In genomic region chrX:95738253-95738652, GRCm38 (mm10) we compare ENCODE assay signal across 8 mouse cellular contexts. TPM values are rescaled to one million over a fixed set of nuclear protein-coding genes. Genes with fewer than 3 reads are reported as not detected.
DNase-seq lines count a peak whose midpoint lies in the region; ATAC-seq and TF ChIP-seq lines count a peak whose summit lies in the region.

No protein-coding gene starts in this region.

- H3K79me2 ChIP-seq in CH12.LX (replicated peaks; ENCODE audit: control insufficient read depth, extremely low read depth, insufficient read depth, poor library complexity, severe bottlenecking), result no peaks in the 10 kb centered on the region

- TF ChIP-seq CTCF in liver, embryonic 14.5 days (IDR thresholded peaks at IDR 0.05; ENCODE audit: low read depth), result peak; percentile 24; the same call in 1 of the 2 replicates
- TF ChIP-seq CTCF in CH12.LX (conservative IDR thresholded peaks at IDR 0.05 in 1 of 2, IDR thresholded peaks at IDR 0.05 in 1 of 2; ENCODE audit: low read depth in 2 of 2, low read length in 2 of 2), result peak in 1 of 2 experiments; percentile 55; a peak in 3 of 4 replicates

- peak; percentile 3 for DNase-seq in gastrocnemius, adult 18-20 months (ENCODE audit: low spot score)
- DNase-seq in gastrocnemius, postnatal 36 days, result no peak
- peak in 1 of 3 experiments; percentile 0 for DNase-seq in liver, embryonic 14.5 days (ENCODE audit: low read depth in 3 of 3, low spot score in 3 of 3)
- no peak for DNase-seq in liver
- peak; percentile 2 for DNase-seq in CH12.LX (ENCODE audit: extremely low read depth)
- peak; percentile 2 for DNase-seq in forelimb bud, embryonic 11.5 days (ENCODE audit: low read depth, low spot score)
- DNase-seq in layer of hippocampus, adult 9-10 months (ENCODE audit: low spot score), result no peak
- no peak for DNase-seq in ovary, postnatal 10 days (ENCODE audit: low spot score)

- in situ Hi-C loops in CH12.LX (cut with MboI; ENCODE audit: low pct_ligation_motif_present, low pct_unique_long_range_greater_than_20kb, low sequenced_read_pairs), result no loop called here

- H3K27me3 ChIP-seq in liver, embryonic 14.5 days (ENCODE audit: control insufficient read depth, insufficient read depth, low read length), result no peaks in the 10 kb centered on the region
- no peaks in the 10 kb centered on the region for H3K27me3 ChIP-seq in CH12.LX (replicated peaks)

- H3K27ac ChIP-seq in liver, embryonic 14.5 days, result no peak overlapping the region
- H3K27ac ChIP-seq in CH12.LX (ENCODE audit: insufficient read depth, low read depth), result no peak overlapping the region

- ATAC-seq in liver, embryonic 14.5 days (ENCODE audit: insufficient read depth), result no peak

- dilution Hi-C loops in CH12.LX (cut with MboI; ENCODE audit: extremely low pct_ligation_motif_present, extremely low pct_unique_long_range_greater_than_20kb, low sequenced_read_pairs), result no loop called here

- no peak overlapping the region for H3K4me2 ChIP-seq in liver, embryonic 14.5 days (ENCODE audit: low read depth)
- no peak overlapping the region for H3K4me2 ChIP-seq in CH12.LX (ENCODE audit: insufficient read depth, low read depth, poor library complexity, severe bottlenecking)

- H3K4me3 ChIP-seq in liver, embryonic 14.5 days (ENCODE audit: insufficient read depth in 1 of 2, low read depth in 2 of 2, low read length in 2 of 2), result no peak overlapping the region
- H3K4me3 ChIP-seq in CH12.LX (replicated peaks in 1 of 3; ENCODE audit: low read depth in 2 of 3, low read length in 2 of 3, poor library complexity in 1 of 3), result no peak overlapping the region

- H3K9me3 ChIP-seq in liver, embryonic 14.5 days (ENCODE audit: control insufficient read depth, low read length), result no peaks in the 10 kb centered on the region
- H3K9me3 ChIP-seq in CH12.LX (replicated peaks; ENCODE audit: low read length), result no peaks in the 10 kb centered on the region

- TF ChIP-seq POLR2A in CH12.LX (IDR thresholded peaks at IDR 0.05; ENCODE audit: low read depth, low read length), result no peak

- TF ChIP-seq EP300 in liver, embryonic 14.5 days (IDR thresholded peaks at IDR 0.05; ENCODE audit: low read depth), result no peak
- TF ChIP-seq EP300 in CH12.LX (IDR thresholded peaks at IDR 0.05; ENCODE audit: low read length), result no peak

- intact Hi-C loops in gastrocnemius, postnatal 36 days (cut with DNase I), result loop anchor here (10.0 kb wide), 1 partner anchor 363 kb away; no protein-coding TSS in a partner anchor

- WGBS in liver, embryonic 14.5 days (ENCODE audit: insufficient replicate concordance), result 29% methylated on average over 2 of the region's 2 CpGs

- TF ChIP-seq RAD21 in CH12.LX (IDR thresholded peaks at IDR 0.05; ENCODE audit: low read depth, low read length), result peak; percentile 40

- no peaks in the 10 kb centered on the region for H3K36me3 ChIP-seq in liver, embryonic 14.5 days (replicated peaks; ENCODE audit: control insufficient read depth, insufficient read depth, low read depth)
- no peaks in the 10 kb centered on the region for H3K36me3 ChIP-seq in CH12.LX (replicated peaks in 1 of 2; ENCODE audit: control insufficient read depth in 1 of 2, insufficient read depth in 1 of 2, low read length in 1 of 2)

- no peaks in the 10 kb centered on the region for H3K4me1 ChIP-seq in liver, embryonic 14.5 days (replicated peaks; ENCODE audit: control insufficient read depth in 2 of 2, insufficient read depth in 2 of 2, low read length in 1 of 2)
- no peaks in the 10 kb centered on the region for H3K4me1 ChIP-seq in CH12.LX (ENCODE audit: control insufficient read depth in 1 of 2, insufficient read depth in 2 of 2)

- no peak overlapping the region for H3K9ac ChIP-seq in liver, embryonic 14.5 days (replicated peaks)
- no peak overlapping the region for H3K9ac ChIP-seq in CH12.LX (ENCODE audit: insufficient read depth, low read depth)

TF ChIP-seq in CH12.LX, 34 proteins besides CTCF, POLR2A, EP300 and RAD21:
- TF ChIP-seq PAX5 (IDR thresholded peaks at IDR 0.05; ENCODE audit: low read length) (no peak), USF2 (conservative IDR thresholded peaks at IDR 0.05; ENCODE audit: low read depth, low read length) (no peak), MXI1 (IDR thresholded peaks at IDR 0.05; ENCODE audit: low read depth, low read length) (no peak), ZNF384 (IDR thresholded peaks at IDR 0.05; ENCODE audit: low read depth, low read length) (peak; percentile 61), ZMIZ1 (IDR thresholded peaks at IDR 0.05; ENCODE audit: low read depth, low read length) (no peak), SMC3 (IDR thresholded peaks at IDR 0.05; ENCODE audit: low read depth, low read length) (peak; percentile 46; the same call in 1 of the 2 replicates), TBP (conservative IDR thresholded peaks at IDR 0.05; ENCODE audit: low read depth, low read length) (no peak), MAZ (IDR thresholded peaks at IDR 0.05; ENCODE audit: low read depth, low read length) (no peak), MAX (IDR thresholded peaks at IDR 0.05; ENCODE audit: low read length) (no peak)

RNA-seq across cellular contexts. Expression of gene Zc3h12b, which starts 26.8 kb away (rescaled TPM):
- total RNA-seq in gastrocnemius, adult 18-20 months (2021), result under 1 TPM; 0.27 to 0.28 TPM
- total RNA-seq in gastrocnemius, postnatal 36 days (2021), result under 1 TPM; 0.23 to 0.47 TPM
- 0.07 and 0.08 TPM in 2 replicates for polyA plus RNA-seq in liver, embryonic 14.5 days (2012; rRNA removed)
- polyA plus RNA-seq in liver, embryonic 14.5 days (2014; fragmentation: Nextera tagmentation; extraction: Ambion mirVana), result 0.14 and 0.17 TPM in 2 replicates
- total RNA-seq in CH12.LX (2012; rRNA removed), result under 0.01 and 0.04 TPM in 2 replicates
- not detected in 2 replicates for total RNA-seq in CH12.LX (2014; rRNA removed)
- polyA plus RNA-seq in CH12.LX (2012; ENCODE audit: insufficient read length, low read depth), result 0.16 and 0.20 TPM in 2 replicates

Comparison
In these comparisons a context has a peak if more than half of its experiments do, and no peak if none do; other contexts are left out.
1. DNase-seq: peak in gastrocnemius, adult 18-20 months (single experiment), CH12.LX (single experiment) and forelimb bud, embryonic 11.5 days (single experiment); none in gastrocnemius, postnatal 36 days (0 of 2), liver (single experiment), layer of hippocampus, adult 9-10 months (single experiment) and ovary, postnatal 10 days (single experiment).